Mouse (Mus musculus): Measurements from ENCODE around the gene Hist1h3i. TPM values are rescaled to one million over a fixed set of nuclear protein-coding genes. Genes with fewer than 3 reads are reported as not detected.
"Not testable (repeated sequence)": the region's sequence is repeated elsewhere in the genome, so short reads cannot be mapped to it uniquely, and the experiment has no call there.

Gene Hist1h3i
- 10 to 100 TPM in 1 of 2 experiments, 1 to 10 TPM in 1; 9.1 to 13.1 TPM for total RNA-seq (2021)
- polyA plus RNA-seq (2012; rRNA removed), result 1.1 and 1.7 TPM in 2 replicates
- long read RNA-seq, result 0 reads

GRCm38 (mm10) chr13:21783255-21783617 is at the start of gene Hist1h3i:
Gene Hist1h3i (minus strand): TSS chr13:21783370.
- DNase-seq, result peak; percentile 42 to 70
- Histone ChIP-seq H3K27me3 (ENCODE audit: control insufficient read depth, insufficient read depth, low read length) (no peaks in the 10 kb centered on the region), H3K36me3 (ENCODE audit: control insufficient read depth, insufficient read depth, low read length) (no peaks in the 10 kb centered on the region), H3K27ac (peak within 1 kb of the TSS; percentile 44), H3K4me3 (peak within 1 kb of the TSS; percentile 57), H3K79me2 (replicated peaks; ENCODE audit: control insufficient read depth, insufficient read depth, low read length) (no peaks in the 10 kb centered on the region), H3K4me1 (ENCODE audit: control insufficient read depth, insufficient read depth, low read length) (peaks cover 2% of the 10 kb centered on the region; the same call in 1 of the 2 replicates), H3K9ac (ENCODE audit: low read depth, low read length) (peak within 1 kb of the TSS; percentile 76)
- TF ChIP-seq CTCF (IDR thresholded peaks at IDR 0.05), result no peak
- no peak for TF ChIP-seq EP300 (IDR thresholded peaks at IDR 0.05; ENCODE audit: insufficient read depth, low read depth, low read length)
- TF ChIP-seq POLR2A (IDR thresholded peaks at IDR 0.05; ENCODE audit: insufficient read depth, low read depth, low read length), result peak; percentile 63
- intact Hi-C loops (cut with DNase I), result loop anchor here (10.0 kb wide), 1 partner anchor 1802 kb away; the partner anchor contains the start of gene Hist1h4d
- WGBS, result under 1% methylated on average over 20 of the region's 20 CpGs

DNA sequence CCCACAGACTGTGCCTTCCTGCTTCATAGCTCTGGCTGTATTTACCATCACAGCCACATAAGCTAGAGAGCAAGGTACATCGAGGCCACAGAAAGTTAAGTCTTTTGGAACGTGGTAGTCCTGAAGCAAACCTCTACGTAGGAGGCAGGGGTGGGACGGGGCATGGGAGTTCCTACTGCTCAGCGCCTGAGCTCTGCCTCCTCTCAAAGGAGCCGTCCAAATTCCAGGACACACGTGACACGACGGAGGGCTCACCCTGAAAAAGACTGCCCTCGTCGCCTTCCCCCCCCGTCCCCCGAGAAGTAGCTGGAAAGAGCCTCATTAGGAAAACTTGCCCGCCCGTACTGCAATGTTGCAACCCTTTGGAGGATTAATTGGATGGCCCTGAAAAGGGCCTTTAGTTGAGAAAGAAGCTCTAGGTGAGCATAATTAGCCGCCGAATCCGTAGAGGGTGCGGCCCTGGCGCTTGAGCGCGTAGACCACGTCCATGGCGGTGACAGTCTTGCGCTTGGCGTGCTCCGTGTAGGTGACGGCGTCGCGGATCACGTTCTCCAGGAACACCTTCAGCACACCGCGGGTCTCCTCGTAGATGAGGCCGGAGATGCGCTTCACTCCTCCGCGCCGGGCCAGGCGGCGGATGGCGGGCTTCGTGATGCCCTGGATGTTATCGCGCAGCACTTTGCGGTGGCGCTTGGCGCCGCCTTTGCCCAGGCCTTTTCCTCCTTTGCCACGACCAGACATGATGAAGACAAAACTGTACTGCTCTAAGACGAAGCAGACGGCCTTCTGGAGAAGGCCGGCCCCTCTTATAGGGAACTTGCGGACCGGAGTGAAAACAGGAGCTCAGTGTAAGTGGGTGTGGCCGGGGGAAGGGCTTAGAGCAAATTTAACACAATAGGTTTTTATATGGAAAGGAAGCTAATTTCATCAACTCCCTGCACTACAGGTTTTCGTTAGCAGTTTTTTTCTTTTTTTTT is 48.5 kb upstream of the Hist1h3i start, which contains the start of gene Hist1h4n:
TSS of gene Hist1h4n (minus strand) at position 779 of the 977 bp plus-strand sequence.
- not testable (repeated sequence) for H3K27ac ChIP-seq; H3K9ac ChIP-seq (ENCODE audit: low read depth, low read length)
- peak in 1 of 2 experiments; percentile 39 for DNase-seq

GRCm38 (mm10) chr13:21830344-21830743 is 47.2 kb upstream of the Hist1h3i start:
- Histone ChIP-seq H3K4me3 (no peak overlapping the region), H3K79me2 (replicated peaks; ENCODE audit: control insufficient read depth, insufficient read depth, low read length) (no peaks in the 10 kb centered on the region), H3K9ac (ENCODE audit: low read depth, low read length) (no peak overlapping the region), H3K4me1 (ENCODE audit: control insufficient read depth, insufficient read depth, low read length) (no peaks in the 10 kb centered on the region), H3K27ac (no peak overlapping the region), H3K27me3 (ENCODE audit: control insufficient read depth, insufficient read depth, low read length) (no peaks in the 10 kb centered on the region), H3K36me3 (ENCODE audit: control insufficient read depth, insufficient read depth, low read length) (no peaks in the 10 kb centered on the region)
- intact Hi-C loops (cut with DNase I), result no loop called here
- DNase-seq, result no peak
- WGBS, result 94% methylated on average over 10 of the region's 10 CpGs
- no peak for TF ChIP-seq CTCF (IDR thresholded peaks at IDR 0.05)
- TF ChIP-seq EP300 (IDR thresholded peaks at IDR 0.05; ENCODE audit: insufficient read depth, low read depth, low read length), result no peak
- no peak for TF ChIP-seq POLR2A (IDR thresholded peaks at IDR 0.05; ENCODE audit: insufficient read depth, low read depth, low read length)

More for the DNA sequence above, 48.5 kb upstream of the Hist1h3i start, which contains the start of gene Hist1h4n:
- 1% methylated on average over 29 of the region's 58 CpGs for WGBS
- H3K36me3 ChIP-seq (ENCODE audit: control insufficient read depth, insufficient read depth, low read length); H3K79me2 ChIP-seq (replicated peaks; ENCODE audit: control insufficient read depth, insufficient read depth, low read length); H3K27me3 ChIP-seq (ENCODE audit: control insufficient read depth, insufficient read depth, low read length); intact Hi-C loops (cut with DNase I); H3K4me3 ChIP-seq; H3K4me1 ChIP-seq (ENCODE audit: control insufficient read depth, insufficient read depth, low read length): not testable (repeated sequence)
- peak; percentile 57 for TF ChIP-seq POLR2A (IDR thresholded peaks at IDR 0.05; ENCODE audit: insufficient read depth, low read depth, low read length)

- WGBS, result 82% methylated on average over 3 of the region's 3 CpGs
- no peak overlapping the region for H3K9ac ChIP-seq (ENCODE audit: low read depth, low read length)
- no peak for TF ChIP-seq POLR2A (IDR thresholded peaks at IDR 0.05; ENCODE audit: insufficient read depth, low read depth, low read length)
- TF ChIP-seq EP300 (IDR thresholded peaks at IDR 0.05; ENCODE audit: insufficient read depth, low read depth, low read length), result no peak
- no peak for TF ChIP-seq CTCF (IDR thresholded peaks at IDR 0.05)
- intact Hi-C loops (cut with DNase I), result loop anchor here (10.0 kb wide), 2 partner anchors 206 to 1796 kb away; partner anchors contain the start of genes Hist1h1e, Hist1h2ah, Hist1h2be and Hist1h2bk
- H3K27me3 ChIP-seq (ENCODE audit: control insufficient read depth, insufficient read depth, low read length), result no peaks in the 10 kb centered on the region
- H3K27ac ChIP-seq, result no peak overlapping the region
- H3K4me3 ChIP-seq, result no peak overlapping the region
- H3K79me2 ChIP-seq (replicated peaks; ENCODE audit: control insufficient read depth, insufficient read depth, low read length), result no peaks in the 10 kb centered on the region
- DNase-seq, result no peak
- H3K4me1 ChIP-seq (ENCODE audit: control insufficient read depth, insufficient read depth, low read length), result no peaks in the 10 kb centered on the region
- no peaks in the 10 kb centered on the region for H3K36me3 ChIP-seq (ENCODE audit: control insufficient read depth, insufficient read depth, low read length)
Measured at GRCm38 (mm10) chr13:21828511-21828910, 45.3 kb upstream of the Hist1h3i start.

DNA sequence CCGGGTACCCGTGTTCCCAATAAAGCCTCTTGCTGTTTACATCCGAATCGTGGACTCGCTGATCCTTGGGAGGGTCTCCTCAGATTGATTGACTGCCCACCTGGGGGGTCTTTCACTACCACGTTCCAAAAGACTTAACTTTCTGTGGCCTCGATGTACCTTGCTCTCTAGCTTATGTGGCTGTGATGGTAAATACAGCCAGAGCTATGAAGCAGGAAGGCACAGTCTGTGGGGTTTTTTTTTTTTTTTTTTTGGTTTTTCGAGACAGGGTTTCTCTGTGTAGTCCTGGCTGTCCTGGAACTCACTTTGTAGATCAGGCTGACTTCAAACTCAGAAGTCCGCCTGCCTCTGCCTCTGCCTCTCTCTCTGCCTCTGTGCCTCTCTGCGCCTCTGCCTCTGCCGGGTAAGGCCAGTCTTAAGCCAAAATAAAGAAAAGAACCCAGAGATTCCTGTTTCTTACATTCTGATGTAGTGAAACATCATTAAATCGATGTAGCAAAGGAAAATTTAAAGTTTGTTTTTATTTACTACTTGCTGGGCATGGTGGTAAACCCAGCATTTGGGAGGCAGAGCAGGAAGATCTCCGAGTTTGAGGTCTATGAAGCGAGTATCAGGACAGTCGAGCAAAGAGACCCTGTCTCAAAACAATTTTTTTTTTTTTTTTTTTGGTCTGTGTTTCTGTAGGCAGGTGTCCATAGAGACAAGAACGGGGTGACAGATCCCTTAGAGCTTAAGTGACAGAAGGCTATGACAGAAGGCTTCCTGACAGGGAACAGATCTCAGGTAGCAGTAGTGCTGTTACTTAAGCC is 37.1 kb upstream of the Hist1h3i start:
- not testable (repeated sequence) for H3K9ac ChIP-seq (ENCODE audit: low read depth, low read length); H3K4me1 ChIP-seq (ENCODE audit: control insufficient read depth, insufficient read depth, low read length); H3K79me2 ChIP-seq (replicated peaks; ENCODE audit: control insufficient read depth, insufficient read depth, low read length); H3K27ac ChIP-seq; DNase-seq; H3K36me3 ChIP-seq (ENCODE audit: control insufficient read depth, insufficient read depth, low read length); H3K27me3 ChIP-seq (ENCODE audit: control insufficient read depth, insufficient read depth, low read length); H3K4me3 ChIP-seq
- WGBS, result 82% methylated on average over 8 of the region's 16 CpGs
- intact Hi-C loops (cut with DNase I), result loop anchor here (10.0 kb wide), 2 partner anchors 215 to 1805 kb away; partner anchors contain the start of genes Hist1h1e, Hist1h2ah, Hist1h2be and Hist1h2bk

- H3K9ac ChIP-seq (ENCODE audit: low read depth, low read length); H3K79me2 ChIP-seq (replicated peaks; ENCODE audit: control insufficient read depth, insufficient read depth, low read length); H3K27me3 ChIP-seq (ENCODE audit: control insufficient read depth, insufficient read depth, low read length); H3K27ac ChIP-seq; intact Hi-C loops (cut with DNase I); H3K36me3 ChIP-seq (ENCODE audit: control insufficient read depth, insufficient read depth, low read length); H3K4me3 ChIP-seq; H3K4me1 ChIP-seq (ENCODE audit: control insufficient read depth, insufficient read depth, low read length): not testable (repeated sequence)
- DNase-seq, result peak in 1 of 2 experiments; percentile 6
- WGBS, result 0% methylated on average over 14 of the region's 14 CpGs
Measured at GRCm38 (mm10) chr13:21812092-21812491, 28.9 kb upstream of the Hist1h3i start.

DNA sequence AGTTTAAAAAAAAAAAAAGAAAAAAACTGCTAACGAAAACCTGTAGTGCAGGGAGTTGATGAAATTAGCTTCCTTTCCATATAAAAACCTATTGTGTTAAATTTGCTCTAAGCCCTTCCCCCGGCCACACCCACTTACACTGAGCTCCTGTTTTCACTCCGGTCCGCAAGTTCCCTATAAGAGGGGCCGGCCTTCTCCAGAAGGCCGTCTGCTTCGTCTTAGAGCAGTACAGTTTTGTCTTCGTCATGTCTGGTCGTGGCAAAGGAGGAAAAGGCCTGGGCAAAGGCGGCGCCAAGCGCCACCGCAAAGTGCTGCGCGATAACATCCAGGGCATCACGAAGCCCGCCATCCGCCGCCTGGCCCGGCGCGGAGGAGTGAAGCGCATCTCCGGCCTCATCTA is 28.4 kb upstream of the Hist1h3i start, which contains the start of gene Hist1h4m:
TSS of gene Hist1h4m (plus strand) at position 208 of the 400 bp plus-strand sequence.
- H3K36me3 ChIP-seq (ENCODE audit: control insufficient read depth, insufficient read depth, low read length); H3K9ac ChIP-seq (ENCODE audit: low read depth, low read length); intact Hi-C loops (cut with DNase I); H3K27me3 ChIP-seq (ENCODE audit: control insufficient read depth, insufficient read depth, low read length); H3K4me1 ChIP-seq (ENCODE audit: control insufficient read depth, insufficient read depth, low read length); H3K4me3 ChIP-seq; H3K27ac ChIP-seq; H3K79me2 ChIP-seq (replicated peaks; ENCODE audit: control insufficient read depth, insufficient read depth, low read length): not testable (repeated sequence)
- no CpG with 5 or more reads among the region's 24 CpGs for WGBS
- DNase-seq, result peak; percentile 40 to 66

DNA sequence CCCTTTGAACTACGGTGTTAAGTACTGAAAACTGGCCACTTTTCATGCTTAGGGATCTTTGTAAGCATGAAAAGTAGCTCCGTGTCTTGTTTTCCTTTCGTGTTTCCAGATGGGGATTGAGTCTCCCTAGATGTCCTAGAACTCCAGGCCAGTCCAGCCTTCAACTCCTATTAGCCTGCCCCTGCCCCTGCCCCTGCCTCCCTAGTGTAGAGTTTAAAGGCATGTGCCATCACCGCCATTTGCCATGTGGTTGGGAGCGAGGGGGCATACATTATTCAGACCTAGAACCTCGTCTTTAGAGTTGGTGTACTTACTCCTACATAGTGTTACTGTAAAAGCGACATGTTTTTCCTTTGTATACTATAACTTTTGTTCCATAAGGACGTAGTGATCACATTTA is 27.9 kb upstream of the Hist1h3i start:
- intact Hi-C loops (cut with DNase I); H3K79me2 ChIP-seq (replicated peaks; ENCODE audit: control insufficient read depth, insufficient read depth, low read length): not testable (repeated sequence)
- WGBS, result no CpG with 5 or more reads among the region's 8 CpGs

More for the DNA sequence above, 27.9 kb upstream of the Hist1h3i start:
- H3K4me1 ChIP-seq (ENCODE audit: control insufficient read depth, insufficient read depth, low read length); H3K9ac ChIP-seq (ENCODE audit: low read depth, low read length); H3K4me3 ChIP-seq; H3K27me3 ChIP-seq (ENCODE audit: control insufficient read depth, insufficient read depth, low read length); H3K27ac ChIP-seq; DNase-seq; H3K36me3 ChIP-seq (ENCODE audit: control insufficient read depth, insufficient read depth, low read length): not testable (repeated sequence)

Measured in heart, adult 2 months (tissue).